Mouse (Mus musculus): ENCODE results near the gene Kmt5a. TPM values are rescaled to one million over a fixed set of nuclear protein-coding genes. Genes with fewer than 3 reads are reported as not detected.

The Kmt5a gene
- polyA plus RNA-seq, 1 experiment from 2014 or later: 23.1 TPM

DNA sequence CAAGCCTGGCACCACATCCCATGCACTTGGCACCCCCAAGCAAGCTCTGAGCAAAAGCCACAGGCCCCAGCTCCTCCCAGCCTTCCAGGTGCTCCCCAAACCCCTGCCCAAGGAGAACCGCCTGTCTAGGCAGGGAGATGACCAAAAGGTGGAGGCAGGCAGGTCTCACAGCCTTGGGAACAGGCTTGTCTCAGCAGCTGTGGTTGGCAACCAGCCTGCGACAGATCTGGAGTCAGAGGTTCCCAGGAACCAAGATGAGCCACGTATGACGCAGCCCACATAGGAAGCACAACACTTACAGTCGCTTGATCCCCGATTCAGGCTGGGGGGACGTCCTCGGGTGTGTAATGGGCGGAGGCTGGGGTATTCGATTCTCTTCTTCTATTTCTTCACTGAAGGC, 61.8 kb downstream of the Kmt5a start:
- Histone ChIP-seq H3K9ac (no peak overlapping the region), H3K9me3 (ENCODE audit: control insufficient read depth, low read length) (no peaks in the 10 kb centered on the region), H3K4me1 (replicated peaks; ENCODE audit: control insufficient read depth, insufficient read depth, low read length) (no peaks in the 10 kb centered on the region), H3K36me3 (replicated peaks; ENCODE audit: control insufficient read depth, insufficient read depth) (peaks cover 21% of the 10 kb centered on the region), H3K27ac (no peak overlapping the region), H3K4me3 (replicated peaks; ENCODE audit: low read length) (no peak overlapping the region), H3K27me3 (ENCODE audit: control insufficient read depth, insufficient read depth, low read length) (no peaks in the 10 kb centered on the region), H3K4me2 (replicated peaks) (no peak overlapping the region)
- DNase-seq (ENCODE audit: low spot score): no peak
- WGBS: 95% methylated on average over 10 of the region's 10 CpGs
- no peak for ATAC-seq (ENCODE audit: low FRiP score)

DNA sequence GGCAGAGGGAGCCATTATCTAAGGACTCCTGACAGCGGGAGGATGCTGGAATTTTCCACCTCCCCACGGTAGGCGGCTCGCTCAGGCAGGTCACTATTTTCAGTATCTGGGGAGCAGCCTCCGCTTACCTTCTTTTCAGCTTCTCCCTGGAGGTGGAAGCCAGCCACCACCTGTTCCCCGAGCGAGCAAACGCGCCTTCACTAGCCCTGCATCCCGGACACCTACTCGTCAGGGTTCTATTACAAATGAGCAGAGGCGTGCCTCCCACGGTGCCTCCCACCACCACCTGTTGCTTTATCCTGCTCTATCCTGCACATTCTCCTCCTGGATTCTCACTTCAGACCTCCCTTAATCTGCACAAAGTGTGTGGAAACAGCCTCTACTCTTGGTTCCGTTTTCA, 64.0 kb downstream of the Kmt5a start:
- no peaks in the 10 kb centered on the region for H3K9me3 ChIP-seq (ENCODE audit: control insufficient read depth, low read length)
- H3K27ac ChIP-seq: no peak overlapping the region
- H3K4me1 ChIP-seq (replicated peaks; ENCODE audit: control insufficient read depth, insufficient read depth, low read length): no peaks in the 10 kb centered on the region
- no peaks in the 10 kb centered on the region for H3K27me3 ChIP-seq (ENCODE audit: control insufficient read depth, insufficient read depth, low read length)
- no peak overlapping the region for H3K9ac ChIP-seq
- H3K36me3 ChIP-seq (replicated peaks; ENCODE audit: control insufficient read depth, insufficient read depth): peaks cover 16% of the 10 kb centered on the region
- H3K4me3 ChIP-seq (replicated peaks; ENCODE audit: low read length): no peak overlapping the region
- DNase-seq (ENCODE audit: low spot score) (no peak), ATAC-seq (ENCODE audit: low FRiP score) (no peak)
- WGBS: 66% methylated on average over 14 of the region's 14 CpGs
- no peak overlapping the region for H3K4me2 ChIP-seq (replicated peaks)

DNA sequence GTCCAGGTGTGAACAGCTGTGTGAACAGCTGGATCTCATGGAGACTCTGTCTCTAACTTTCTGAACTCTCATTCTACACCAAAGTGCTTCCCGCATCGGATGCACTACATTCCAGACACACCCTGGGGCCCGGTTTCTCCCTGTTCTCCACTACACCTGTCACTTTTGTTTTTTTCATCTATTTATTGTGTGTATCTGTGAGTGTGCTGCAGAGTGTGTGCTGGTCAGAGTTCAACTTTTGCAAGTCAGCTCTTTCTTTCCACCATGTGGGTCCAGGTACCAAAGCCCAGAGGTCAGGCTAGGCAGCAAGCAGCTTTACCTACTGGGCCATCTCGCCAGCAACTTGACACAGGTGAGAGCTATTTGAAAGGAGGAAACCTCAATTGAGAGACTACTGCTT, 65.5 kb downstream of the Kmt5a start:
- Histone ChIP-seq H3K36me3 (replicated peaks; ENCODE audit: control insufficient read depth, insufficient read depth) (peaks cover 16% of the 10 kb centered on the region), H3K9ac (no peak overlapping the region), H3K9me3 (ENCODE audit: control insufficient read depth, low read length) (no peaks in the 10 kb centered on the region), H3K4me2 (replicated peaks) (no peak overlapping the region), H3K4me1 (replicated peaks; ENCODE audit: control insufficient read depth, insufficient read depth, low read length) (no peaks in the 10 kb centered on the region), H3K27ac (no peak overlapping the region), H3K27me3 (ENCODE audit: control insufficient read depth, insufficient read depth, low read length) (no peaks in the 10 kb centered on the region), H3K4me3 (replicated peaks; ENCODE audit: low read length) (no peak overlapping the region)
- 94% methylated on average over 4 of the region's 4 CpGs for WGBS
- no peak for DNase-seq (ENCODE audit: low spot score)
- ATAC-seq (ENCODE audit: low FRiP score): no peak

DNA sequence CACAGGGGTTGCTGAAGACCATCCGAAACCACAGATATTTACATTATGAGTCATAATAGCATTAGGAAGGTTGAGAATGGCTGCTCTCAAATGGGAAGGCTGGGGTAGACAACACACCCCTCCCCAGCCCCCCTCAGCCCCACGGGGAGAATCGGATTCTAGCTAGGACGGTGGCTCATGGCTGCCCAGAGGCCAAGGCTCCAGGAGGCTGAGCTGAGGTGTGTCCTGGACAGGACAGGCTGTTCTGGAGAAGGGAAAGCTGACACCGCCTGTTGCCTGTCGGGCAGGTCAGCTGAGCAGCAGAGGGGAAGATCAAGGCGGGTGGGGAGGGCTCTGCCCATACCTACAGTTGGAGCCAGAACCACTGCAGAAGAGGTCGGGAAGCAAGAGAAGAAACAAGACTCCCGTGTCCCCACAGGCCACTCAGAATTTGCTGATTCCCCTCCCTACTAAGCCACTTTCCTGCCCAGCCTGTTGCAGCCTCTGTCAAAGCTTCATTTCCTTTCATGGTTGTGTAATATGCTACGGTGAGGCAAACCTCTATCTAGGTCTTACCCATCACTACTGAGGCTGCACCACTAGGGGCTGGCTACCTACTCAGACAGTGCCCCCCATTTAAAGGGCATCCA, 67.1 kb downstream of the Kmt5a start:
- H3K4me2 ChIP-seq (replicated peaks): no peak overlapping the region
- H3K9me3 ChIP-seq (ENCODE audit: control insufficient read depth, low read length): no peaks in the 10 kb centered on the region
- no peak for DNase-seq (ENCODE audit: low spot score)
- no peak for ATAC-seq (ENCODE audit: low FRiP score)
- 87% methylated on average over 10 of the region's 10 CpGs for WGBS
- H3K27me3 ChIP-seq (ENCODE audit: control insufficient read depth, insufficient read depth, low read length): no peaks in the 10 kb centered on the region
- no peak overlapping the region for H3K4me3 ChIP-seq (replicated peaks; ENCODE audit: low read length)
- no peak overlapping the region for H3K27ac ChIP-seq
- H3K4me1 ChIP-seq (replicated peaks; ENCODE audit: control insufficient read depth, insufficient read depth, low read length): no peaks in the 10 kb centered on the region
- H3K36me3 ChIP-seq (replicated peaks; ENCODE audit: control insufficient read depth, insufficient read depth): peaks cover 16% of the 10 kb centered on the region
- no peak overlapping the region for H3K9ac ChIP-seq

DNA sequence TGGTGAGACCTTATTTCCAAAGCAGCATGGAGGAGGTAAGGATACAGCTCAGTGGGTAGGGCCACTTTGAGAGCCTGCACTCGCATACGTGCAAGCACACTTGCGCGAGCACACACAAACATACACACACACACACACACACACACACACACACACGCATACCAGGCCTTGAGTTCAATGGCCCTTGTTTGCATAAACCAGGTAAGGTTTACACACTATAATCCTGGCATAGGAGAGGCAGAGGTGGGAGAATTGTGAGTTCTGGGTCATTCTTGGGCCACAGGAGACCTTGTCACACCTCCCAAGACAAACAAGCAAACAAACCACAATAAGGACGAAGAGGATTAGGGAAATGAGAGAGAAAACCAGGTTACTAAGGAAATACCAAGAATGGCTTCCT, 69.5 kb downstream of the Kmt5a start:
- ATAC-seq (ENCODE audit: low FRiP score) (no peak), DNase-seq (ENCODE audit: low spot score) (no peak)
- 94% methylated on average over 6 of the region's 6 CpGs for WGBS

DNA sequence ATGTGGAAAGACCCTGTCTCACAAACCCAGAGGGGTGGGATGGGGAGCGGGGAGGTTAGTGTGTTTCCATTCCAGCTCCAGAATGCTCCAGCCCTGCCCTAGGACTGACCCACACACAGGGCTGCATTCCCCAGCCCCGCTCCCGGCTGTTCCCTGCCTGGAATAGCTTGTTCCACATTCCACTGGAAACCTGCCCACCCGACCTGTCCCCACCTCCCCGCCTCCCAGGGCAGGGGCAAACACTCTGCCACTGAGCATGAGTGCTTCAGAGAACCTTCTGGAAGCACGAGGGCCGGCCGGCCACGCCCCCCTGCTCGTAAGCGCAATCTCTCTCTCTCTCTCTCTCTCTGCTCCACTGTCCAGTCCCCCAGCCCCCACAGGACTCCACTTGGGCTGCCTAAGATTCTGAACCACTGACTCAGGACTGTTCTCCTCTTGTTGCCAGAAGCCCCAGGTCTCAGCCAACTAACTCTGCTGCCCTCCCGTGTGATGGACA, 70.1 kb downstream of the Kmt5a start:
- H3K27ac ChIP-seq: no peak overlapping the region
- no peak overlapping the region for H3K4me3 ChIP-seq (replicated peaks; ENCODE audit: low read length)
- ATAC-seq (ENCODE audit: low FRiP score): no peak
- H3K9me3 ChIP-seq (ENCODE audit: control insufficient read depth, low read length): no peaks in the 10 kb centered on the region
- no peaks in the 10 kb centered on the region for H3K27me3 ChIP-seq (ENCODE audit: control insufficient read depth, insufficient read depth, low read length)
- no peaks in the 10 kb centered on the region for H3K4me1 ChIP-seq (replicated peaks; ENCODE audit: control insufficient read depth, insufficient read depth, low read length)
- H3K4me2 ChIP-seq (replicated peaks): no peak overlapping the region
- 81% methylated on average over 12 of the region's 12 CpGs for WGBS
- H3K9ac ChIP-seq: no peak overlapping the region
- DNase-seq (ENCODE audit: low spot score): no peak
- H3K36me3 ChIP-seq (replicated peaks; ENCODE audit: control insufficient read depth, insufficient read depth): peaks cover 17% of the 10 kb centered on the region

More for the DNA sequence above, 69.5 kb downstream of the Kmt5a start:
- no peak overlapping the region for H3K4me2 ChIP-seq (replicated peaks)
- H3K4me3 ChIP-seq (replicated peaks; ENCODE audit: low read length): no peak overlapping the region
- no peaks in the 10 kb centered on the region for H3K9me3 ChIP-seq (ENCODE audit: control insufficient read depth, low read length)
- no peaks in the 10 kb centered on the region for H3K27me3 ChIP-seq (ENCODE audit: control insufficient read depth, insufficient read depth, low read length)
- no peak overlapping the region for H3K9ac ChIP-seq
- H3K36me3 ChIP-seq (replicated peaks; ENCODE audit: control insufficient read depth, insufficient read depth): peaks cover 13% of the 10 kb centered on the region
- no peak overlapping the region for H3K27ac ChIP-seq
- H3K4me1 ChIP-seq (replicated peaks; ENCODE audit: control insufficient read depth, insufficient read depth, low read length): no peaks in the 10 kb centered on the region

DNA sequence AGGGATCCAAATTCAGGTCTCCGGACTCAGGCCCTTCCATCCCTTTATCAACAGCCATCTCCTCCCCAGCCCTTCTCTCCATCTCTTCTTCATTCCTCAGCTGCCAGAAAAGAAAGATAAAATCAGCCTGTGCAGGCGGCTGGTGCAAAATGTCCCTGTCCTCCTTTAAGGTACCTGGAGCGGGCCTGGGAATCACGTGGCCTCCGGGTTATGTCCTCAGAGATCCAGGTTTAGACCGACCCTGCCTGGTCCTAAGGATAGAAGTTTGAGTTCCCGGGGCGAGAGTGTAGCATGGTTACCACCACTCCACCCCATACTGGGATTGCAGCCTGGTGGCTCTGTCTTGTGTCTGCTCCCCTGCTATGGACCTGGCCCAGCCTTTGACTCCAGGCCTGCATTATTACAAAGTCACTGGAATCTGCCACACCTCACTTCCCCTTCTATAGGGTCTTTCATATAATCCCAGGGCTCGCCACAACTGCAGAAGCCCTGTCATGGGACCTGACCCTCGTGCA, 70.9 kb downstream of the Kmt5a start:
- Histone ChIP-seq H3K4me1 (replicated peaks; ENCODE audit: control insufficient read depth, insufficient read depth, low read length) (no peaks in the 10 kb centered on the region), H3K27me3 (ENCODE audit: control insufficient read depth, insufficient read depth, low read length) (no peaks in the 10 kb centered on the region), H3K9ac (no peak overlapping the region), H3K36me3 (replicated peaks; ENCODE audit: control insufficient read depth, insufficient read depth) (peaks cover 21% of the 10 kb centered on the region), H3K9me3 (ENCODE audit: control insufficient read depth, low read length) (no peaks in the 10 kb centered on the region), H3K4me3 (replicated peaks; ENCODE audit: low read length) (no peak overlapping the region), H3K27ac (no peak overlapping the region), H3K4me2 (replicated peaks) (no peak overlapping the region)
- ATAC-seq (ENCODE audit: low FRiP score): no peak
- no peak for DNase-seq (ENCODE audit: low spot score)
- WGBS: 91% methylated on average over 10 of the region's 10 CpGs

Small RNA genes within 50 kb of the gene (microRNA-seq; reads per million reads assigned to microRNA genes)
- 0.48 reads per million for gene Gm27486

Other genes starting within 250 kb of the Kmt5a start
- 13.5 and 15.1 TPM in 2 replicates for gene Pitpnm2, start 190.2 kb upstream of the Kmt5a start, polyA plus RNA-seq (2014; fragmentation: Nextera tagmentation; extraction: Ambion mirVana)
- gene Mphosph9, start 112.0 kb upstream of the Kmt5a start, polyA plus RNA-seq (2014; fragmentation: Nextera tagmentation; extraction: Ambion mirVana): 10.1 and 12.6 TPM in 2 replicates
- 9.4 and 10.2 TPM in 2 replicates for gene 2810006K23Rik, start 111.8 kb upstream of the Kmt5a start, polyA plus RNA-seq (2014; fragmentation: Nextera tagmentation; extraction: Ambion mirVana)
- gene Cdk2ap1, start 76.8 kb upstream of the Kmt5a start, polyA plus RNA-seq (2014; fragmentation: Nextera tagmentation; extraction: Ambion mirVana): 59.5 and 70.7 TPM in 2 replicates
- 87.6 and 89.3 TPM in 2 replicates for gene Sbno1, start 13.9 kb upstream of the Kmt5a start, polyA plus RNA-seq (2014; fragmentation: Nextera tagmentation; extraction: Ambion mirVana)
- gene Rilpl2, start 38.4 kb downstream of the Kmt5a start, polyA plus RNA-seq (2014; fragmentation: Nextera tagmentation; extraction: Ambion mirVana): 28.5 and 29.7 TPM in 2 replicates
- gene Snrnp35, start 43.2 kb downstream of the Kmt5a start, polyA plus RNA-seq (2014; fragmentation: Nextera tagmentation; extraction: Ambion mirVana): 8.5 and 9.0 TPM in 2 replicates
- gene Rilpl1, start 91.5 kb downstream of the Kmt5a start, polyA plus RNA-seq (2014; fragmentation: Nextera tagmentation; extraction: Ambion mirVana): 13.2 and 15.2 TPM in 2 replicates
- 354 and 374 TPM in 2 replicates for gene Tmed2, start 100.8 kb downstream of the Kmt5a start, polyA plus RNA-seq (2014; fragmentation: Nextera tagmentation; extraction: Ambion mirVana)
- 18.8 and 22.7 TPM in 2 replicates for gene Ddx55, start 112.9 kb downstream of the Kmt5a start, polyA plus RNA-seq (2014; fragmentation: Nextera tagmentation; extraction: Ambion mirVana)
- 67.8 TPM in 2 replicates for gene Eif2b1, start 139.2 kb downstream of the Kmt5a start, polyA plus RNA-seq (2014; fragmentation: Nextera tagmentation; extraction: Ambion mirVana)
- 40.7 and 48.0 TPM in 2 replicates for gene Gtf2h3, start 139.2 kb downstream of the Kmt5a start, polyA plus RNA-seq (2014; fragmentation: Nextera tagmentation; extraction: Ambion mirVana)
- gene Atp6v0a2, start 188.6 kb downstream of the Kmt5a start, polyA plus RNA-seq (2014; fragmentation: Nextera tagmentation; extraction: Ambion mirVana): 37.3 and 38.1 TPM in 2 replicates

Measured in hindbrain, embryonic 14.5 days (tissue).